Mouse (Mus musculus) kidney, adult 2 months (tissue): ENCODE results near the gene Tfap4. TPM values are rescaled to one million over a fixed set of nuclear protein-coding genes. Genes with fewer than 3 reads are reported as not detected.
"Not testable (repeated sequence)": the region's sequence is repeated elsewhere in the genome, so short reads cannot be mapped to it uniquely, and the experiment has no call there.

Experiments
- DNase-seq: peaks from one replicate; pipeline ENCODE4 v3.0.0; 2021
- H3K27ac ChIP-seq: fragments of 200-500 bp; 2 replicates; pipeline ENCODE4 v1.5.1; 2012; ENCODE audit warnings: low read depth, low read length, control low read depth, inconsistent platforms; ENCODE audit not compliant: insufficient read depth
- H3K27me3 ChIP-seq: fragments of 200-500 bp; replicated peaks from 2 replicates; pipeline ENCODE4 v1.6.1; 2012; ENCODE audit warnings: mild to moderate bottlenecking, moderate library complexity, low read length, inconsistent platforms; ENCODE audit not compliant: control insufficient read depth, insufficient read depth
- H3K36me3 ChIP-seq: fragments of 200-500 bp; 2 replicates; pipeline ENCODE4 v1.6.1; 2012; ENCODE audit warnings: mild to moderate bottlenecking, moderate library complexity, low read length, inconsistent platforms; ENCODE audit not compliant: control insufficient read depth, insufficient read depth
- H3K4me1 ChIP-seq: fragments of 200-500 bp; 2 replicates; pipeline ENCODE4 v1.6.1; 2011; ENCODE audit warnings: low read length; ENCODE audit not compliant: control insufficient read depth, insufficient read depth
- H3K4me3 ChIP-seq: fragments of 200-500 bp; 2 replicates; pipeline ENCODE4 v1.5.1; 2011; ENCODE audit warnings: mild to moderate bottlenecking, low read depth, low read length, control low read depth; ENCODE audit not compliant: insufficient read depth
- CTCF ChIP-seq: fragments of 200-500 bp; conservative IDR thresholded peaks from 2 replicates; pipeline ENCODE4 v1.5.1; 2011; ENCODE audit warnings: low read depth, mild to moderate bottlenecking, control low read depth, low read length, moderate library complexity, mixed read lengths; ENCODE audit not compliant: insufficient read depth, insufficient read length
- POLR2A ChIP-seq: fragments of 200-500 bp; IDR thresholded peaks from one replicate; pipeline ENCODE4 v1.6.1; 2011; ENCODE audit warnings: low read depth, low read length, control low read depth
- WGBS: fragments of 180-500 bp; shearing (Covaris S2); methylation state at CpG from one replicate; pipeline ENCODE4 v1.1.7; 2018; 5-methylcytosine and 5-hydroxymethylcytosine counted together
- polyA plus RNA-seq: library from polyadenylated mRNA; depleted of rRNA; stranded (reverse); fragments of >200 nt; gene quantifications from 2 replicates; pipeline ENCODE4 v1.2.3, GENCODE M21; 2012

The Tfap4 gene
- polyA plus RNA-seq, 1 experiment: 5.1 TPM

DNA sequence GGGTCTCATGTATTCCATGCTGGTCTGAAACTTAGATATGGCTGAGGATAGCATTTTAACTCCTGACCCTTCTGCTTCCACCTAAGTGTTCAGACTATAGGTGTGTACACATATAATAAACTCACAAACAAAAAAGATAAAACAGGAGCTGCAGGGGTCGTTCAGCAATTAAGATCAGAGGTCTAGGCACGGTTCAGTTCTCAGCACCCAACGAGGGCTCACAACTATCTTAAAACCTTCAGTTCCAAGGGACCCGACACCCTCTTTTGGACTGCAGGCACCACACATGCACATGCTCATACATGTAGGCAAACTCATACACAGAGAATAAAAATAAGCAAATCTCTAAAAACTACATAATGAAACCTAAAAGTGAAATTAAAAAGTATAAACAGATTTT lies 18.6 kb downstream of the Tfap4 start:
- Histone ChIP-seq H3K4me3 (no peak overlapping the region), H3K36me3 (no peaks in the 10 kb centered on the region), H3K27ac (no peak overlapping the region), H3K27me3 (no peaks in the 10 kb centered on the region), H3K4me1 (peaks cover 3% of the 10 kb centered on the region; the same call in 1 of the 2 replicates)
- TF ChIP-seq CTCF: no peak
- no peak for TF ChIP-seq POLR2A
- 65% methylated on average over 4 of the region's 4 CpGs for WGBS
- no peak for DNase-seq

DNA sequence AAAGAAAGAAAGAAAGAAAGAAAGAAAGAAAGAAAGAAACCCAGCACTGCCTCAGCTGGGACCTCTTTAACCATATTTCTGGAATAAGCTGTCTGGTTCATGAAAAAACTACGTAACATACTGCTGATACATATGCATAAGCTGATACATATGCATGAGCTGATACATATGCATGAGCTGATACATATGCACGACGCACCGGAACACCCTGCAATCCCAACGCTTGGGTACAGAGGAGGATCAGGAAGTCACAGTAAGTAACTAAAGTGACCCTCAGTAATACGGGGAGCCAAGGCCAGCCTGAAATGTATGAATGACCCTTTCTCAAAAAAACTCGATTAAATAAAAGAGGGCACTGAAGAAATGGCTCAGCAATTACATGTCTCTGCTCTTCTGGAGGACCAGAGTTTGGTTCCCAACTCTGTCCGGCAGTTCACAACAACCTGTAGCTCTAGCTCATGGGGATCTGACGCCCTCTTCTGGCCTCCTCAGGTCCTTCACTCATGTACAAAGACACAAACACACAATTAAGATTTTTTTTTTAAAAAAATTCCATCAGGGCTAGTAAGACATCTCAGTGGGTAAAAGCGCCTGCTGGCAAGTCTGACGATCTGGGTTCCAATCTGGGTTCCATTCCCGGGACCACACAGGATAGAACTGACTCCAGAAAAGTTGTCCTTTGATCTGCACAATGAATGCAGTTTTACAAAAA lies 19.4 kb downstream of the Tfap4 start:
- 85% methylated on average over 12 of the region's 12 CpGs for WGBS
- Histone ChIP-seq H3K36me3 (no peaks in the 10 kb centered on the region), H3K4me3 (no peak overlapping the region), H3K4me1 (peaks cover 3% of the 10 kb centered on the region; the same call in 1 of the 2 replicates), H3K27me3 (no peaks in the 10 kb centered on the region), H3K27ac (no peak overlapping the region)
- DNase-seq: no peak
- TF ChIP-seq POLR2A: no peak
- TF ChIP-seq CTCF: 0 out of 2 replicates have a peak, but pooled peaks have one; percentile 5

DNA sequence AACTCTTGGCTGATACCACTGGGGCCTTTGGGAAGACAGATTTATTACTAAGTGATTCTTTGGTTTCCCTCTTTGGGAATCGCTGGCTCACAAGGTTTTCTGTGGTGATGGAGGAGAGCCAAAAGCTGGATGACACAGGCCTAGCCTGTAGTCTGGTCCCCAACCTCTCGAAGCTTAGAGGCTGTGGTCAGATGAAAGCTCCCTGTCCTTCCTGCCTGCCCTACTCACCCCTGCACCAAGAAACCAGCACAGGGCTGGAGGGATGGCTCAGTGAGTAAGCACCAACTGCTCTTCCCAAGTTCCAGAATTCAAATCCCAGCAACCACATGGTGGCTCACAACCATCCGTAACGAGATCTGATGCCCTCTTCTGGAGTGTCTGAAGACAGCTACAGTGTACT lies 20.1 kb downstream of the Tfap4 start:
- TF ChIP-seq CTCF (no peak), POLR2A (no peak)
- 76% methylated on average over 4 of the region's 4 CpGs for WGBS
- peaks cover 3% of the 10 kb centered on the region; the same call in 1 of the 2 replicates for H3K4me1 ChIP-seq
- H3K4me3 ChIP-seq: no peak overlapping the region
- no peak for DNase-seq
- no peaks in the 10 kb centered on the region for H3K27me3 ChIP-seq
- no peak overlapping the region for H3K27ac ChIP-seq
- H3K36me3 ChIP-seq: no peaks in the 10 kb centered on the region

DNA sequence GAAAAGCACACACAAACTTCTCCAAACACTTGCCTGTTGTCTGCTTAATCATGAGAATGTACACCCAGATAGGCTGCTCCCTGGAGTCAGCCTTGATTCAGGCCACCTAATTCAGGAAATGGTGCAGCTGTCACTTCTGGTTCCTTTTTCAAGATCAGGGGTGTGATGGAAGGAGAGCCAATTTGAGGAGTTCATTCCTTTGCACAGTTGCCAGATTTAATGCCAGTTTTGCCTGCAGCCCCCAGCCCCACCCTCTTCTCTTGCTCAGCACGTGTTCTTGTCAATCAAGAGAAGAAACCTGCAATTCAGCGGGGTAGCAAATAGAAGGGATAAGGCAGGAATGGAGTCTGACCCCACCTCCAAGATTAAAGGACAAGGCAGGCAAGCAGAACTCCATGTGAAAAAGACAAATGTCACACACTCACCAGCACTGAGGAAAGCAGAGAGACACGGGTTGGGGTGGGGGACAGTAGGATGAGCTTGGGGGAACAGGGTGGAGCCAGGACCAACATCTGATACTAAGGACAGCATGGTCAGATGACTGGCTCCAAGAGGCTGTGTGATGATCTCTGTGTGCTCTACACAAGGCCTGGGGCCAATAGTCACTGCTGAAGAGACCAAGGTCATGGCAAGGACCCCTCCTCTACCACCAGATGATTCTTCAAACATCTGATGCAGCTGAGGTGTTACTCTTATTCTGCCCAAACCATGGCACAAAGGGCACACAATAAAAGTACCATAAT lies 21.9 kb downstream of the Tfap4 start:
- no peak overlapping the region for H3K4me3 ChIP-seq
- no peak for DNase-seq
- WGBS: 56% methylated on average over 3 of the region's 3 CpGs
- no peak overlapping the region for H3K27ac ChIP-seq
- TF ChIP-seq POLR2A: no peak
- TF ChIP-seq CTCF: no peak
- peaks cover 3% of the 10 kb centered on the region; the same call in 1 of the 2 replicates for H3K4me1 ChIP-seq
- H3K36me3 ChIP-seq: no peaks in the 10 kb centered on the region
- no peaks in the 10 kb centered on the region for H3K27me3 ChIP-seq

DNA sequence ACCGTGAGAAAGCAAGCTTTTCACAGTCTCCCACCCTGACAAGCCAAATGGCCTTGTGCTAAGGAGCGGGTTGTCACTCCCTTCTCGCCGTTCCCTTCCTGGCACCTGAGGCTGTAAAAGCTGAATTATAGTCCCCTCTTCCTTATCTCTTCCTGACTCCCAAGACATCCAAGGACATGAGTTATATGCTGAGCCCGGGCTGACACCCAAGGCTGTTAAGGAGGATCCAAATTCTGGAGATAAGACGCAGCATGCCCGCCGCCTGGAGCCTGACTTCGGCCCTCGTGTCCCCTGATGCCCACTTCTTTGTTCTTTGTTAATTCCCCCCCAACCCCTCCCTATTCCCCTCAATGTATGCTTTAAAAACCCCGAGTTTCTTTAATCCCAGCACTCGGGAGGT lies 32.3 kb downstream of the Tfap4 start:
- WGBS: 86% methylated on average over 12 of the region's 12 CpGs
- H3K36me3 ChIP-seq: not testable (repeated sequence)

DNA sequence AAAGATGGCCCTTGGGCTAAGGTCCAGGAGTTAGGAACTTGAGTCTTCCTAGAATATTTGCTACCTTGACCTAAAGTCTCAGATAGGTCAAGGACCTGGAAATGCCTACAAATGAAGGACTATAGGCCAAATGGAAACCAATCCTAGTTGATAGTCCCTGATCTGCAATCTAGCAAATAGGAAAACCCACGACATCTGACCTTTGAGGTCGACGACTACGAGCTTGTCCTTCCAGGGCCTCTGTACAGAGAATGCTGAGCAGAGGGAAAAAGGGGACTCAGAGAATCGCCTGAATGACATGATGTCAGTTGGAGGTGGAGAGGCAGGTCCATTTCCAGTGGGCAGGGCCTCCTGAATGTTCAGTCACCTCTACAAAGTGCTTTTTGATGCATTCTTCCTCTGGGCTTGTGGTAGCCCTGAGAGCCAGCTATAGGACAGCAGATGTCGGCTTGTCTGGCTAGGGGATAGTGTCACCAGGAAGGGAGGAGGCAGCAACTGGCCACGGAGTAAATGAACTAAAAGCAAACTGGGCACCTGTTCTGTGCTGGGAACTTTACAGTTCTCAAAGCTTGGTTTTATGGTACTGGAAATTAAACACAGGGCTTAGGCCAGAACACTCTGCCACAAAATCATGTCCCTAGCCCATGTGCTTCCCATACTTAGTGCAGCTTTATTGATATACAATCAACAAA lies 36.2 kb downstream of the Tfap4 start:
- 53% methylated on average over 7 of the region's 7 CpGs for WGBS
- H3K4me3 ChIP-seq: no peak overlapping the region
- no peaks in the 10 kb centered on the region for H3K36me3 ChIP-seq
- 0 out of 2 replicates have a peak, but pooled peaks cover 2% of the 10 kb centered on the region for H3K4me1 ChIP-seq
- no peak for TF ChIP-seq CTCF
- TF ChIP-seq POLR2A: no peak
- no peaks in the 10 kb centered on the region for H3K27me3 ChIP-seq
- no peak for DNase-seq
- no peak overlapping the region for H3K27ac ChIP-seq

More for the DNA sequence above, 32.3 kb downstream of the Tfap4 start:
- H3K4me1 ChIP-seq, H3K4me3 ChIP-seq, H3K27ac ChIP-seq, H3K27me3 ChIP-seq, DNase-seq: not testable (repeated sequence)

DNA sequence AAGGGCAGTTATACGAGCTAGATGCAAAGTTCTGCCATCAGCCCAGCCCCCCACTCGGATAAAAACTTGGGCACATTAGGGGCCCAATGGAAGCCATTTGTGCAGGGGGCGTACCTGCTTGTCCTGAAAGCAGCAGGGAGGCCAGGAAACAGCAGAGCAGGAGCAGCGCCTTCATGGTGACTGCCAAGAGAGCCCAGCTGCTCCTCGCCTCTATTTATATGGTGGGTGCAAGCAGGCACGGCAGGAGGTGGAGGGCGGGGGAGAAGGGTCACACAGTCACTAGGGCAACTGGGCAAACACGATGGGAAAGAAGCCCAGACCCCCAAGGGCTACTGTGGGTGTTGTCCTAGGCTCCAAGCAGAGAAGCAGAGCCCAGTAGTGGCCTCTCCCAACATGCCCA lies 36.8 kb downstream of the Tfap4 start:
- H3K27me3 ChIP-seq: no peaks in the 10 kb centered on the region
- DNase-seq: no peak
- 63% methylated on average over 8 of the region's 8 CpGs for WGBS
- H3K4me1 ChIP-seq: peaks cover 6% of the 10 kb centered on the region
- H3K4me3 ChIP-seq: no peak overlapping the region
- no peaks in the 10 kb centered on the region for H3K36me3 ChIP-seq
- H3K27ac ChIP-seq: no peak overlapping the region
- no peak for TF ChIP-seq POLR2A
- no peak for TF ChIP-seq CTCF
